Mouse (Mus musculus): ENCODE measurements at regions not wholly inside any gene's neighbourhood (a gene's known extent, or its start where the extent isn't known, plus 50 kb on each side); places are given as distances from the start of the nearest gene placed in this dataset.

DNA sequence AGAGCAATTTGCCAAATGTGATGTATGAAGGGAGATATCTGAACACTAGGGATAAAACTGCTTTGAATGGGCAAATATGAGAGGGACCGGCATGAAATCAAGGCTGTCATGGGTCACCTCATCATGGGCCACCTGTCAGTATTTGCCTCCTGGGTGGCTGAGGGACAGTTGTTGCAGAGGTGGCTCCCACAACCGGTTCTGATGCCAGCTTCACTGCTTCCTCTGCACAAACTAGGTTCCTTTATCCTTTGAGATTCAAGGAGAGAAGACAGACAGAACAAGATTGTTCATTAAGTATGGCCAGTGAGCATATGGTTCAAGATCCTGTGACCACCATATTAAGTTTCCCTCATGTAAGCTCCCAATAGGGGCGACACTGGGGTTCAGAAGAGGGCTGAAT is 78.3 kb downstream of the Asb13 start:
- H3K9me3 ChIP-seq (replicated peaks; ENCODE audit: insufficient read depth, low read length): no peaks in the 10 kb centered on the region
- H3K27ac ChIP-seq (ENCODE audit: control insufficient read depth, low read depth, low read length): no peak overlapping the region
- no peak for DNase-seq (ENCODE audit: low read depth, low spot score)
- no peaks in the 10 kb centered on the region for H3K79me2 ChIP-seq (ENCODE audit: control insufficient read depth, insufficient read depth, low read length, poor library complexity)
- H3K27me3 ChIP-seq (ENCODE audit: control insufficient read depth in 1 of 2, insufficient read depth in 2 of 2, low read length in 2 of 2): no peaks in the 10 kb centered on the region; a peak in 2 of 4 replicates
- no peaks in the 10 kb centered on the region for H3K36me3 ChIP-seq (ENCODE audit: control insufficient read depth in 1 of 2, insufficient read depth in 2 of 2, low read length in 2 of 2)
- H3K9ac ChIP-seq (ENCODE audit: control insufficient read depth, low read depth, low read length, poor library complexity, severe bottlenecking): no peak overlapping the region
- no peak overlapping the region for H3K4me3 ChIP-seq (ENCODE audit: control insufficient read depth in 1 of 2, insufficient read depth in 1 of 2, low read depth in 2 of 2, low read length in 2 of 2)
- H3K4me1 ChIP-seq (ENCODE audit: control insufficient read depth in 1 of 2, insufficient read depth in 2 of 2, low read length in 2 of 2): no peaks in the 10 kb centered on the region
- TF ChIP-seq UBTF (IDR thresholded peaks at IDR 0.05; ENCODE audit: borderline replicate concordance, insufficient read depth, low read depth, low read length) (no peak), ZMIZ1 (IDR thresholded peaks at IDR 0.05; ENCODE audit: low read depth, low read length) (no peak), ETS1 (IDR thresholded peaks at IDR 0.05; ENCODE audit: low read depth, low read length) (no peak), MYB (IDR thresholded peaks at IDR 0.05; ENCODE audit: low read depth, low read length) (no peak), BHLHE40 (IDR thresholded peaks at IDR 0.05; ENCODE audit: borderline replicate concordance, low read depth, low read length) (no peak), ZC3H11A (IDR thresholded peaks at IDR 0.05; ENCODE audit: low read depth, low read length) (no peak), POLR2AphosphoS2 (IDR thresholded peaks at IDR 0.05; ENCODE audit: low read length) (no peak)

GRCm38 (mm10) chr13:3709982-3710618 is 76.3 kb downstream of the Asb13 start:
- Histone ChIP-seq H3K9ac (ENCODE audit: control insufficient read depth, low read depth, low read length, poor library complexity, severe bottlenecking) (no peak overlapping the region), H3K79me2 (ENCODE audit: control insufficient read depth, insufficient read depth, low read length, poor library complexity) (no peaks in the 10 kb centered on the region), H3K4me1 (ENCODE audit: control insufficient read depth in 1 of 2, insufficient read depth in 2 of 2, low read length in 2 of 2) (no peaks in the 10 kb centered on the region), H3K36me3 (ENCODE audit: control insufficient read depth in 1 of 2, insufficient read depth in 2 of 2, low read length in 2 of 2) (no peaks in the 10 kb centered on the region), H3K27ac (ENCODE audit: control insufficient read depth, low read depth, low read length) (no peak overlapping the region), H3K9me3 (replicated peaks; ENCODE audit: insufficient read depth, low read length) (no peaks in the 10 kb centered on the region), H3K4me3 (ENCODE audit: control insufficient read depth in 1 of 2, insufficient read depth in 1 of 2, low read depth in 2 of 2, low read length in 2 of 2) (no peak overlapping the region), H3K27me3 (ENCODE audit: control insufficient read depth in 1 of 2, insufficient read depth in 2 of 2, low read length in 2 of 2) (no peaks in the 10 kb centered on the region; a peak in 2 of 4 replicates)
- no peak for DNase-seq (ENCODE audit: low read depth, low spot score)
- no peak for TF ChIP-seq CHD1 (IDR thresholded peaks at IDR 0.05; ENCODE audit: low read depth, low read length)
- no peak for TF ChIP-seq CTCF (IDR thresholded peaks at IDR 0.05 in 2 of 3, conservative IDR thresholded peaks at IDR 0.05 in 1 of 3; ENCODE audit: control insufficient read depth in 1 of 3, insufficient read depth in 1 of 3, low read depth in 2 of 3, low read length in 3 of 3, poor library complexity in 1 of 3, severe bottlenecking in 1 of 3)
- TF ChIP-seq USF1 (IDR thresholded peaks at IDR 0.05; ENCODE audit: low read depth, low read length): no peak
- no peak for TF ChIP-seq NRF1 (IDR thresholded peaks at IDR 0.05; ENCODE audit: insufficient read depth, low read depth, low read length, poor library complexity, severe bottlenecking)
- no peak for TF ChIP-seq E2F4 (IDR thresholded peaks at IDR 0.05; ENCODE audit: borderline replicate concordance, low read depth, low read length)
- no peak for TF ChIP-seq TBP (IDR thresholded peaks at IDR 0.05; ENCODE audit: low read depth, low read length)
- TF ChIP-seq HCFC1 (IDR thresholded peaks at IDR 0.05; ENCODE audit: low read depth, low read length): no peak
- TF ChIP-seq MEF2A (IDR thresholded peaks at IDR 0.05; ENCODE audit: extremely low read depth, insufficient replicate concordance, low read depth, low read length, poor library complexity, severe bottlenecking): no peak
